Mouse (Mus musculus) 416B (cell line): ENCODE data around the gene Mindy4.

Experiments
- DNase-seq: peaks from one replicate; pipeline ENCODE4 v3.0.0; 2011; ENCODE audit warnings: low read depth

Gene Mindy4

GRCm38 (mm10) chr6:55257246-55257645, 54.1 kb downstream of the Mindy4 start:
- no peak for DNase-seq

- no peak for DNase-seq
Observed at GRCm38 (mm10) chr6:55258428-55259325, 55.5 kb downstream of the Mindy4 start.

GRCm38 (mm10) chr6:55262161-55262560, 59.0 kb downstream of the Mindy4 start:
- no peak for DNase-seq

DNA sequence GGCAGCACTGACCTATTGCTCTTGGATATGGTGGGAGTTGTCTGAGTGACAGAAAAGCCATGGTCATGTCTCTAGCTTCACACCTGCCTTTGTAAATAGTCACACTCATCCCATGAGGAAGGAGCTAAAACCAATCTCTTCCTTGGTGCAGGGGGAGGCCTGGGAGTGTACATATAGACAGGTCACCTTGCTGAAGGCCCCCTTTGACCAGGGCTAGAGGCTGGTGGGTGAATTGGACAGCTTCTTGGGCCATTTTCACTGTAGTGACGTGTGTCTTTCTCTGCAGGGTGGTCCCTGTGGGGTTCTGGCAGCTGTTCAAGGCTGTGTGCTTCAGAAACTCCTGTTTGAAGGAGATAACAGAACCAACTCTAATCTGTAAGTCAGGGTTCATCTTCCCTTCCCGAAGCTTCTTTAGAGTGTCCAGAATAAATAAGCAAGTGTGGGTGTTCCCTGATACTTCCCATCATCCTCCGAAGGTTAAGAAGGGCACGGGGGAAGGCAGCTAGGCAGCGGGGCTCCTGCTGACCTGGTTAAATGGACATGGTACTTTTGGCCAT, 60.4 kb downstream of the Mindy4 start:
- no peak for DNase-seq

DNA sequence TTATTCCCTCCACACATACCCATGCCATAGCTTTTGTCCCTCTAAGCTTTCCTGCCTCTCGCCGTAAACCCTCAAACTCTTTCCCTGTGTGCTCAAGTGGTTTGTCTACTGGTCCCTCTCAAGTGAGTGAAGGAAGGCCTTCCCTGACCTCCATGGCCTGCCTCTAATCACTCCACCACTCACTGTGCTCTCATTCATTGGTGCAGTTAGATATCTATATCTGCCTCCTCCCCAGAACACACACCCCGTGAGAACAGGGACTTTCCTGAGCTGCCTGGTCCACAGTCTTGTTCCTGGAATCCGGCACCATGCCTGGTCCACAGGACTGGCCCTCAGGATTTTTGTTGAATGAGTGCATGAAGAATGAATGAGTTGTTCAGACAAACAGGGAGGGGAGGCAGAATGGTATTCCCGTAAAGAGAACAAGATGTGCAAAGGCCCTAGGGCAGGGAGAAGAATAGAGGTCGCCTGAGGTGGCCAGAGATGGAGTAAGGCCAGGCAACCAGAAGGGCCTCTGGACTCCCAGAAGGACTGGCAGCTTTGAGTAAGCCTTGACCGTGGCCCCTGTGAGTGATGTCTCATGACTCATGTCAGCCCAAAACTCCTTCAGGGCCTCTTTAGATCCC, 61.7 kb downstream of the Mindy4 start:
- no peak for DNase-seq

DNA sequence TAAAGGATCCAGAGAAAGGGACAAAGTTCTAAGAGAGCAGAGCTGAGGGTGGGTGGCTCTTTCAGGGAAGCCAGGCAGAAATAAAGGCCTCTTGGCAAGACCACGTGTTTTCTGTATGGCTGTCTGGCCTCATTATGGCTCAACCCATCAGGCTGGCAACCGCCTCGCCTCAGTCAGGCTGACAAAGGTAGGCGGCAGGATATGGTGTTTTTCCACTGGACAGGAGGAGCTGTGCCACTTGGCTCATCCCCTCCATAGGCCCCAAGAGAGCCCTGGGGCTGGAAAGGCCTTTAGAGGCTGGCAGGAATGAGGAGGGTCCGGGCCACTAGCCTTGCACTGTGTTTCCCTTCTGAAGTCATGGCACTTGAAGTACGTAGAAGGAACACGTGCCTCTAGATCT, 69.8 kb downstream of the Mindy4 start:
- DNase-seq = no peak

- no peak for DNase-seq
Observed at GRCm38 (mm10) chr6:55273463-55273862, 70.3 kb downstream of the Mindy4 start.

GRCm38 (mm10) chr6:55275000-55275399, 71.8 kb downstream of the Mindy4 start:
- no peak for DNase-seq

DNA sequence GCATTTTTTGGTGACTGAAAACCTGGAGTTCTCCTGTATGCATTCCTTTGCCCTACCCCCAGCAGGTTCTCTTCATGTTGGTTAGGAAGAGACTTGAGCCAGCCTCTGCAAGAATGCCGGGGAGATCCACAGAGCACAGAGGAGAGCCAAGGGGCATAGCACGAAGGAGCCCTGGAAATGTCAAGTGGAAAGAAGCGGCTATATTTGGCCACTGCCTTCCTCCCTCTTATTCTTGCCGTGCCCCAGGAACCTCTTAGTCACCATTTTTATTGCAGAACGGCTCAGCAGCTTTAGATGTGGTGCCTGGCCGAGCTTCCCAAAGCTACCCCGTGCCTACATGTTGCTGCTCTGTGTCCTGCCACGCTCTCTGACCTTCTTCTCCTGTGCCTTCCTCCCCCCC, 72.6 kb downstream of the Mindy4 start:
- DNase-seq = no peak

DNA sequence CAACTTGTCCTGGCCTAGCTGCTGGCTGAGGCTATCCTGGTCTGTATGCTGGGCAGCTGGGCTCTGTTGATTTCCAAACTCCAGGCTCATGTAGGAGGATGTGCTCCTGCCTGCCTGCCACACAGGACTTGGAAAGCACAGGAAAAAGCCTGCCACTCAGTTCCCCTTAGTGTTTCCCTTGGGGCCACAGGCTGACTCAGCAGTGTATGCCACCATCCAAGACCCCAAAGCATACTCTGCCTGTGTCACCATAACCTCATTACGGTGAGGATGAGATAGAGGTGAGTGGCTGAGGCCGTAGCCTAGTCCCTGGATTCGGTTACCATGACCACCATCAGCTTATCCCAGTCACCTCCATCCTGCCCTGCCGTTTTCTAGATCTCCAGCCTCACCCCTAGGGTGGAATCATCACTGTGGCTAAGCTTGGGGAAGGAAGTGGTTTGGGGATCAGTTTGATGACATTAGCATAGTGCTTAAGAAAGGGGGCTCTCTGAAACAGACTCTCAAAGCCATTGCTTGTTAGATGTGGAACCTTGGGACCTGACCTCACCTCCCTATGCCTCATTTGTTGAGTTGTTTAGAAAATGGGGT, 73.6 kb downstream of the Mindy4 start:
- peak; percentile 12 for DNase-seq

DNA sequence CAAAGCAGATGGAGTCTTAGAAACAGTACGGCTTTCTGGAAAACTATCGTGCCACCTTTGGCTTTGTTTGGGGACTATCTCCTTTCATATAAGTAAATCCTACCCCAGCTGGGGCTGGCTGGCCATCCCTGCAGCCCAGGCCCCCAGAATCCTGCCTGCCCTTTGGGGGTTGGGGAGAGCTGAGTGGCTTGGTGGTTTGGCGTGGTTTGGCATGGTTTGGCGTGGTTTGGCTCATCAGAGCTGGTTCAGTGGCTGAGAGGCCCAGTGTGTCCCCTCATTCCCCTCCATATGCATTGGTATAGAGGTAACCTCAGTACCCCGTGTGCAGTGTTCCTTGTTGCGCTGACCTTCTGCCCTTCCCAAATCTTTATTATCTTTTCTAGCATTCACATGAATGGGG, 74.9 kb downstream of the Mindy4 start:
- DNase-seq = no peak

DNA sequence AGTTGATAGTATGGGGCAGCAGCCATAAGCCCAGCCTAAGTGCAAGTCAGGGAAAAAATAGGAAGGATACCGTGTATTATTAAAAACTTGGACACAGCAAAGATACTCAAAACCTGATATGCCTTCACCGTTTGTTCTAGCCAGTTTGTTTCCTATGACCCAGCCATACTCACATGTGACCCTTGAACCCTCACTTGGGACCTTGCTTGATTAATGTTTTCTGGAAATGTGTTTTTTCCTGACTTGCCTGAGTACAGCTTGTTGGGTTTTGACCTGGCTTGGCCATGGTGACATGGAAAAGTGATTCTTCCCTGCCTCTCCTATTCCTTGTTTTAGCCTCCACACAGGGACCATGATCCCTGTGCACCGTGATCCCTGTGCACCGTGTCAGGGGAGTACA, 75.3 kb downstream of the Mindy4 start:
- DNase-seq = no peak

- DNase-seq = no peak
Observed at GRCm38 (mm10) chr6:55280979-55281378, 77.8 kb downstream of the Mindy4 start.

DNA sequence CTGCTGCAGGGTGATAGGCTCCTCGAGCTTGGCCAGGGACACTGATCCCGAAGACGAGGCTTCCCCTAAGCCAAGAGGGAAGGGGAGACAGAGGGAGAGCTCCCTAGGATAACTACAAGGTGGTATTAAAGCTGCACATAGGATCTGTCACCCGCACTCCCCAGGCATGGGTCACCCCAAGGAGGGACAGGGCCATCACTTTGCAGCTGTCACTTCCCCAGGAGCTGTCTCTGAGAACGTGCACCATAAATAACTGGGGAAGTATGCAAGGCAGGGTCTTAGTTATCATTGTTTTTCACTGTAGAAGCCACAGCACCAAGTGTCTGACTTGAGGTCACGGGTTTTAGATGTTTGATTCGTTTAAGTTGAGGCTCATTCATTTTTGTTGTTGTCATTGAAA, 78.5 kb downstream of the Mindy4 start:
- no peak for DNase-seq

DNA sequence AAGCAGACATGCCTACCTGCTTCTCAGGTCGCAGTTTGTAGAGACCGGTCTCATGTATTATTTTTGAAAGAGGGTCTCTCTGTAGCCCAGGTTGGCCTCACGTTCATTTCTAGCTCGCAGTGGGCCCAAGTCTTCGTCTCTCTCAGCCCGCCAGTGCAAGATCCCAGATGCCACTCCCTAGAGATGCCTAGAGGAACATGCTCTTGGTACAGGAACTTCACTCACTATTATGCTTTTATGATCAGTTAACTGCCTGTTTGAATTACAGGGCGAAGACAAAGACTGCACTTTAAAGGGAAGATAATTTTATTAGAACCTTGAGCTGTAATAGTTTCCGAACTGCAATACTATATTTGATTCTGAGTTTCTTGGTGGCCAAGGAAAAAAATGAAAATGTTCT, 79.2 kb downstream of the Mindy4 start:
- DNase-seq = no peak

DNA sequence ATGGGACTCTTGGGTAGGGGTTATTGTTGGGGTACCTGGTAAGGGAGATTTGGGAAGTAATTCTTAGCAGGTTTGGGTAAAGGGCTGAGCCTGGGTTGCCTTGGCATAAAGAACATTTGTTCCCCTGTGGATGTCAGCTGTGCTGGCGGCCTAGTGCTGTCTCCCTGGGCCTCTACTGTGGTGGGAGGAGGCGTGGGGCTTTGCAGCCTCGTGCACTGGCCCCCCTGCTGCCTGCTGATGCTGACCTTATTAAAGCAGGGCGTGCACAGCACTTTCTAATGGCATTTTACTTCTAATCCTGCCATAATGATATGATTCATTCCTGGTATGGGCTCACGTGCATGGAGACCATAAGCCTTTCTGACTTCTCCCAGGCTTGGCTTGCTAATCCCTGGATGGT, 82.0 kb downstream of the Mindy4 start:
- no peak for DNase-seq

GRCm38 (mm10) chr6:55288007-55288602, 84.9 kb downstream of the Mindy4 start:
- DNase-seq = no peak

- no peak for DNase-seq
Observed at GRCm38 (mm10) chr6:55294549-55295131, 91.5 kb downstream of the Mindy4 start.

- DNase-seq = no peak
Observed at GRCm38 (mm10) chr6:55295325-55295724, 92.1 kb downstream of the Mindy4 start.

- DNase-seq = no peak
Observed at GRCm38 (mm10) chr6:55299482-55299881, 96.3 kb downstream of the Mindy4 start.

GRCm38 (mm10) chr6:55299917-55300316, 96.7 kb downstream of the Mindy4 start:
- DNase-seq = no peak

DNA sequence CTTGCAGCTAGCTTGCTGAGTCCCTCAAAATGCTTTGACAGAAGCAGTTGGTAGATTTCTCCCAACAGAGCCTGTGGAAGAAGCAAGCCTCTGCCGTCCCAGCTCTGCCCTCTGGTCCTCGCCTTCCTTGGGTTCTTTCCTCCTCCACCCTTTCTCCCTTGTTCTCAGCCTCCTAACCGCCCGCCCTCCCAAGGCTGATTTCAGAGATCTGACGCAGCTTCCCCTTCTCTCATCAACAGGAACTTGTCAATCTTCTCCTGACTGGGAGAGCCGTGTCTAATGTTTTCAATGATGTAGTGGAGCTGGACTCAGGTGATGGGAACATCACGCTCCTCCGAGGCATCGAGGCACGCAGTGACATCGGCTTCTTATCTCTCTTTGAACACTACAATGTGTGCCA, 97.5 kb downstream of the Mindy4 start:
- DNase-seq = no peak
